Mouse (Mus musculus): ENCODE results near the gene Nup188.

The Nup188 gene

GRCm38 (mm10) chr2:30385591-30385990 is 99.4 kb downstream of the Nup188 start:
- DNase-seq (ENCODE audit: low spot score in 2 of 2) = no peak

DNA sequence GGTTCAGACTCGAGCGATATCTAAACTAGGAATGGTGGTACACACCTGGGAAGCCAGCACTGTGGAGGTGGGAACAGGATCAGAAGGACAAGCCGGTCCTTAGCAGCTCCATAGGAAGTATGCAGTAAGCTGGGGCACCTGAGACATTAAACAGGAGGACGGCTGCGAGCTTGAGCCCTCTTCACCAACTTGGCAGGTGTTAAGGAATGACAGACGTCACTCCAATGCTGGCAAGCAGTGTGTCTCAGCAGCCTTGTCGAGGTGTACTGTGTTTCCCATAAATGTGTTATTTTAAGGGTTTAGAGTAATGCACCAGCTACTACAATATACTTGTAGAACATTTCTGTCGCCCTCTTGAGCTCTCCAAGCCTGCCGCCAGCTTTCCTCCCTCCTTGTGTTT is 100.7 kb downstream of the Nup188 start:
- DNase-seq (ENCODE audit: low spot score in 2 of 2) = no peak

DNA sequence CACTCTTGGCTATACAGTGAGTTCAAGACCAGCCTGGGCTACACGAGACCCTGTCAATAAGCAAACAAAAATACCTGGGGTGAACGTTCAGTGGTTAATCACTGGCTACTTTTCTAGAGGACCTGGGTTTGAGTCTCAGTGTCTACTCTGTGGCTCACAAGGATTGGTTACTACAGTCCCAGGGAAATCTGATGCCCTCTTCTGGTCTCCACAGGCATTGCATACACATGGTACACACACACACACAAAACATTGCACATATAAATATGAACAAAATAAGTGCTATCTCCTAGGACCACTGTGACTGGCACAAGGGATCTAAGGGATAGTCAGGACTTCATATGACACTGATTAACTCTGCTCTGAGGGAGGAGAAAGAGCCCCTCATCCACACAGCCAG is 102.8 kb downstream of the Nup188 start:
- no peak for DNase-seq (ENCODE audit: low spot score in 2 of 2)

DNA sequence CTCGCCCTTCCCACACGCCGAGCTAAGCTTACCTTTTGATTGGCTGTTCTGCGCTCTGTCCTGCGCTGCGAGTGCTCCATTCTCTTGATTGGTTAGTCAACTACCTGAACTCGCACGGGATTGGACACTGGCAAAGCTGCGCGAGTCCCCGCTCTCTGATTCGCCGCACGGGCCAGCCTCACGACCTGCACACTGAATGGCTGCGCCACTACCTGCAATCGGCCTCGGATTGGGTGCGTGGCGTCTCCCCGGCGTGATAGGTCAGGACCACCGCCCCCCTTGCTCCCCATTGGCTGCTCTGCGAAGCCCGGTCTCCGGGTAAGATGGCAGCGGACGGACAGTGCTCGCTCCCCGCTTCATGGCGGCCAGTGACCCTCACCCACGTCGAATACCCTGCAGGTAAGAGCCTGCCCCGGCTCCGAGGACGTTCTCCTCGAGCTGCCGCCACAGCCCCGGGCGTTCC is 105.9 kb downstream of the Nup188 start, which contains the start of gene Dolpp1:
Dolpp1 (plus strand) TSS at position 141 of the 463 bp plus-strand sequence.
- peak; percentile 93 to 94 for DNase-seq (ENCODE audit: low spot score in 2 of 2)

- peak; percentile 76 to 84 for DNase-seq (ENCODE audit: low spot score in 2 of 2)
Measured at GRCm38 (mm10) chr2:30392577-30393369, 106.6 kb downstream of the Nup188 start.

- no peak for DNase-seq (ENCODE audit: low spot score in 2 of 2)
Measured at GRCm38 (mm10) chr2:30393370-30393656, 107.1 kb downstream of the Nup188 start.
